Mouse (Mus musculus): ENCODE data around the gene Cd47. TPM values are rescaled to one million over a fixed set of nuclear protein-coding genes. Genes with fewer than 3 reads are reported as not detected.

Cd47 gene
- total RNA-seq, 2 experiments from 2014 or later: 836 to 851 TPM

GRCm38 (mm10) chr16:49783369-49783768 is 17.0 kb upstream of the Cd47 start:
- no peak for ATAC-seq (replicated peaks; ENCODE audit: low FRiP score, poor library complexity, severe bottlenecking)

- no peak for ATAC-seq (replicated peaks; ENCODE audit: low FRiP score, poor library complexity, severe bottlenecking)
These were observed 14.2 kb upstream of the Cd47 start for GRCm38 (mm10) chr16:49786116-49786515.

GRCm38 (mm10) chr16:49787714-49788113 is 12.6 kb upstream of the Cd47 start:
- no peak for ATAC-seq (replicated peaks; ENCODE audit: low FRiP score, poor library complexity, severe bottlenecking)

DNA sequence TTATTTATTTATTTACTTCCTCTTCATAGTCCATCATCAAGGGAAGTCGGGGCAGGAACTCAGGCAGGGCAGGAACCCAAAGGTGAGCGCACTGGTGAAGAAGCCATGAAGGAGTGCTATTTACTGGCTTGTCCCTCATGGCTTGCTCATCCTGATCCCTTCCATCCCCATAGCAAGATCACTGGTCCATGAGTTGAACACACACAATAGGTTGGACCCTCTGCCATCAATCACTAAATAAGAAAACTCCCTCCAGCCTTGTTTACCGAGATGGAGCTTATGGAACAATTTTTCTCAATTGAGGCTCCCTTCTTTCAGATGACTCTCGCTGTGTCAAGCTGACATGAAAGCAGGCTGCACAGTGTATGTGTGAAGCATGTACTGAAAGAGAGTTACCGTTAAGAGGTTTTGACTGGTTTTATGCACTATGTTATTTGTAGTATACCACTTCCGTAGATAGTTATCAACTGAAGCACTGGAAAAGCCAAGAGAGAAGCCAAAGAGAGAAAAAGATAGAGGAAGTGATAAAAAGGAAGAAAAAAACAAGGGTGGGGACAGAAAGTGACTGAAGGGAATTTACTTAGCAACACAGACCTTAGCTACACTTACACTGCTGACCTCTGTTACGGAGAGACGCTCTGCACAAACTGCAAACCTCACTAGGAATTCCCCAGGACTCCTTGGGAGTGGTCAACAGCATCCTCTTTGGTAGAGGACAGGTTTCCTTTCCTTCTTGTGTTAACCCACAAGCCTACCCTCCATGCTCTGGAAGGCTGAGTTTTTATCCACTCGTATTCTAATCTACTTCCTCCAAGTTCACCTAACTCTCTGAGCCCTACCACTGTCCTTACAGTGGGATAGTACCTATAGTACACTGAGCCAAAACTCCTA is 9.5 kb upstream of the Cd47 start:
- peak; percentile 33 for ATAC-seq (replicated peaks; ENCODE audit: low FRiP score, poor library complexity, severe bottlenecking)

DNA sequence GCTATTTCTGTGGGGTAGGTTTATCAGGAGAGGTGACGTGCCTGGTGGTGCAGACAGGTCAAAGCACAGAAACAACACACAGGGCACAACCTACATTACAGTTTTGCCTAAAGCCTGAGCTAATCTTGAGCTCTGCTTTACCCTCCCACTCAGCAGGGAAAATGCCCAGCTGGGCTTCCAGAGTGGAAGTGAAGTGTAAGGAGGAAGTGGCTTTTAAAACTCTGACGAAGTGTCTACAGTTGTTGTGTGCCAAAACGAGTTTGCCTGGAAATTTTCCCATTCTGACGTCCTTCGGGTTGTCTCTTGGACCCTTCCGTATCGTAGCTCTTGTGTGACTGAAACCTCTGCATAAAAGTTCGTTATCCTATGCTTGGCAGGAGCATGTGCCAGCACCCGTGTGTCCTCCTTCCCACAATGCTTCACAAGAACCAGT is 7.9 kb upstream of the Cd47 start:
- ATAC-seq (replicated peaks; ENCODE audit: low FRiP score, poor library complexity, severe bottlenecking): peak; percentile 45

- ATAC-seq (replicated peaks; ENCODE audit: low FRiP score, poor library complexity, severe bottlenecking): no peak
These were observed 6.7 kb upstream of the Cd47 start for GRCm38 (mm10) chr16:49793596-49793995.

- no peak for ATAC-seq (replicated peaks; ENCODE audit: low FRiP score, poor library complexity, severe bottlenecking)
These were observed 4.1 kb upstream of the Cd47 start for GRCm38 (mm10) chr16:49796271-49796670.

DNA sequence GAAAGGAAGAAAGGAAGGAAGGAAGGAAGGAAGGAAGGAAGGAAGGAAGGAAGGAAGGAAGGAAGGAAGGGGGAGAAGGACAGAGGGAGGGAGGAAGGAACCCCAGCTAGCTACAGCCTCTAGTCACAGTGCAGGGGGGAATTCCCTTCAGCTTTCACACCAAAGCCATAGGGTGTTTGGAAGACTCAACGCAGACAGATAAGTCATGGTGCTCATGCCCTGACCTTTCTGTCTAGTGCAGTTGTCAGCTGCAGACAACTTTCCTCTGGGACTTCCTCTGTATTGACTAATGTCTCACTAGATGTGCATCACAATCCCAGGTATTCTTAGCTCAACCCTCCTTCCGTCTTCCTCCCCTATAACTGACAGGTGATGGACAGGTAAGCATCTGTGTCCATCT is 3.4 kb upstream of the Cd47 start:
- ATAC-seq (replicated peaks; ENCODE audit: low FRiP score, poor library complexity, severe bottlenecking): no peak

DNA sequence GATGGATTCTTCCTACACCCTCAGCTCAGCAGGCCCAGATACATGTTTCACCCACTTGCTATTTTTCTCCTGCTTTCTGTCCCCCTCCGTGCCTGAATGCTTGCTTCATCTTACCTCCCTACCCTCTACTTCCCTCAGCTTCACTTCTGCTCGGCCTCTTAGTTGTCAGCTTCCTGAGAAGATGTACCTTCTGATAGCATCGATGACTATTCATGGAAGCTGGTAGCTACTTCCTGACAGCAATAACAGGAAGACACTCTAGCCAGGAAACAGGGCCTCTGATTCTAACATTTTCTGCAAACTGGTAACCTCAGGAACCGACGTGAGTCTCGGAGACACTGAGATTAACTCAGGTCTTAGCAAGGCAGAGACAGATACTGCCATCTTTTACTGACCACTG is 1.5 kb upstream of the Cd47 start:
- no peak for ATAC-seq (replicated peaks; ENCODE audit: low FRiP score, poor library complexity, severe bottlenecking)

DNA sequence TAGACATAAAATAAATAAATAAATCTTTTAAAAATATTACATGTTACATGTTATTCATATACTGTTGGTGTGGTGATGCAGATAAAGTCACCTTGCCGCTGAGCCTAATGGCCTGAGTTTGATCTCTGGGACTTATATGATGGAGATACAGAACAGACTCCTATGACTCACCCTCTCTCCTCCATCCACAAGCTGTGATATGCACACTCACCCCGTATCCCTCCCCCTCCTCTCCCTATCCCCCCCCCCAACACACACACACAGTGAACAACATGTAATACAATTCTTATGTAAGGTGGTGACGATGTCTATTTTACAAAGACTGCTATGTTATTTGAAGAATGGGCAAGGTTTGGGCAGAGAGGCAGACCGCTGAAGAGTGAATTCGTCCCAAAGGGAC is 663 bp downstream of the Cd47 start:
- ATAC-seq (replicated peaks; ENCODE audit: low FRiP score, poor library complexity, severe bottlenecking): no peak

DNA sequence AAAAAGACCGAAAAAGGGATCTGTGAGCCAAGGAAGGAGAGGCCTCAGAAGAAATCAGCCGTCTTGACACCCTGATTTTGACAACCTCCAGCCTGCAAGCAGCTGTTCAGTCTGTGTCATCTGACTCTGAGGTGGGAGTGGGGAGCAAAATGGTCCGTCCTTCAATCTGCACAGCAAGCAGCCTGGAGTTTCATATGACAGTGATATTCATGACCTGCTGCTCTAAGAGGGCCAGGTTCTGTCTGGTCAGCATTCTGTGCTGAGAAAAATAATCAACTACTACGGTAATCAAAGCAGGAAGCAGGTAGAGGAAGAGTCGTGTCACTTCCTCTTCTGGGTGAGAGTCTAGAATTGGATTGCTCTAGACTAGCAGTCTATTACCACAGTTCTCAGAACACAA is 1.1 kb downstream of the Cd47 start:
- no peak for ATAC-seq (replicated peaks; ENCODE audit: low FRiP score, poor library complexity, severe bottlenecking)

GRCm38 (mm10) chr16:49802993-49803392 is 2.7 kb downstream of the Cd47 start:
- ATAC-seq (replicated peaks; ENCODE audit: low FRiP score, poor library complexity, severe bottlenecking): no peak

DNA sequence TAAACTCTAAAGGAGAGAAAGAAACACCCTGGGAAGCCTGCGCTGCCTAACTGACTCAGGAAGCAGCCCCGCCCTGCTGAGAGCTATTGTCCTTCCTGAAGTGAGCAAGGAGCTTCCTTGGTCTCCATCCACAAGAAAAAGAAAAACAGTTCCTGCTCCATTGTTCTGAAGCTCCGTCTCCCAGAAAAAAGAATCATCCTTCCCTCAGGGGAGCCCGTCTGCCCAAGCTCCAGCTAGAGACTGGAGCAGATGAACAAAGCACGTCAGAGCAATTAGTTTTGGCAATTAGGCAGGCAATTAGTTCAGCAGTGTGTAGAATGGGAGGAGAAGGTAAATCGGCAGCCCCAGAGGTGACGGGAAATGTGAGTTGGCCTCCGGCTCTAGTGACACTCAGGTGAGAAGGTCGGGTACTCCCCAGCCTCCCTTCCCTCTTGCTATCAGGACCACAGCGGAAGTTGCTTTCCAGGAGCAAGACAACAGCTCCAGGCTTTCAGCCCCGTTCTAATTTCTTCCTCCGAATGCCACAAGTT is 3.7 kb downstream of the Cd47 start:
- ATAC-seq (replicated peaks; ENCODE audit: low FRiP score, poor library complexity, severe bottlenecking): no peak

DNA sequence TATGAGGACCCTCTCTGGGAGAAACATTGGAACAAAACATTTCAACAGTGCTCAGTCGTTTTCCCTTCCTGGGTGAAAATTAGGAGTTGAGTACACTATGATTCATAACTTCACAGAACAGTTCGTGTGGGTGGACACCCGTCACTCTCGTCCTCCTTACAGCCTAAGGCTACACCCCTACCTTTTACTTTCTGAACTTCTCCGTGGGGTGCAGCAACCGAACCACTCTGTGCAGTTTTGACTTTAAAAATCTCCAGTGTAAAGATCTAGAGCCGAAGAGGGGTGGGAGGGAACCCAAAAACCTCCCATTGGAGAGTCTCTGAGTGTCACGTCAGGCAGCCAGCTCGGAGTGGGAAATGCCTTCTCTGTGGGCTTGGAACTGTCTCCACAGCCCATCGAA is 6.6 kb downstream of the Cd47 start:
- ATAC-seq (replicated peaks; ENCODE audit: low FRiP score, poor library complexity, severe bottlenecking): peak; percentile 13

- peak; percentile 79 for ATAC-seq (replicated peaks; ENCODE audit: low FRiP score, poor library complexity, severe bottlenecking)
These were observed 7.1 kb downstream of the Cd47 start for GRCm38 (mm10) chr16:49807419-49807841.

DNA sequence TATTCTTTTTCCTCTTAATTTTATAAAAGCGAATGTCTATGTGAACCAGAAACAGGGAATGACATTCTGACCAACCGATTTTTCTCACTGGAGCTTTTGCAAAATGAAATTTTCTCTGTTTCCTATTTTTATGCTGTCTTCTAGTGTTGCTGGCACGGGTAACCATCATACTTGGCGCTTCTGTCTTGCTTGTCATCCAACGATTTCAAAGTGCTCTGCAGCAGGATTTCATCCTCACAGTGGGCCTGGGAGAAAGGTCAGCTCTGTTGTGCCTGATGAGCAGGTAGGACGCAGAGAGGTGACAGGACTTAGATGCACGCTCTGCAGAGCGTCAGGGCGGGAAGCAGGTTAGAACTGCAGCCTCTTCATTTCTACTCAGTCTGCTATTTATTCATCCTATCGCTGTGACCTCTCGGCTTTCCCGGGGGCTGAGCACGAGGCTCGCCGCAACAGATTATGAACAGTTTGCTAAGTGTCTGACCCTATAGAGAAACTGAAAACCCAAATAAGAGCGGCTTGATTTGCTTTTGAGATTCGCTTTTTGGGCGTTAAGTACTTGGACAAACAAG is 7.6 kb downstream of the Cd47 start:
- ATAC-seq (replicated peaks; ENCODE audit: low FRiP score, poor library complexity, severe bottlenecking): no peak

DNA sequence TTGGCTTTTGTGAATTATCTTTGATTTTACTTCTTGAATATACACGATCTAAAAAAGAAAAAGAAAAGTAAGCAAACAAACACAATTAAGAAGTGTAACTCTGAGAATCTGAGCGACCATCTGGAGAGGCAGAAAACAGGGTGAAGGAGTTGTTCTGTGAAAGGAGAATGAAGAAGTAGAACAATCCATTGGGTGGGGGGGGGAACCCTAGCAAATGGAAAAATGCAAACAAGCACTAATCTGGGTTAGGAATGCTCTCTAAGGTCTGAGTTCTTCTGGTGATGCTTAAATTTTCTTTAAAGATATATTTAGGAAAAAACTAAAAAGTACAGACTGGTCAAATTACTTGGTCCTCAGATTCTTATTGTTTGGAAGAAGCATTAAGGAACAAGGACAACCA is 11.6 kb downstream of the Cd47 start:
- no peak for ATAC-seq (replicated peaks; ENCODE audit: low FRiP score, poor library complexity, severe bottlenecking)

DNA sequence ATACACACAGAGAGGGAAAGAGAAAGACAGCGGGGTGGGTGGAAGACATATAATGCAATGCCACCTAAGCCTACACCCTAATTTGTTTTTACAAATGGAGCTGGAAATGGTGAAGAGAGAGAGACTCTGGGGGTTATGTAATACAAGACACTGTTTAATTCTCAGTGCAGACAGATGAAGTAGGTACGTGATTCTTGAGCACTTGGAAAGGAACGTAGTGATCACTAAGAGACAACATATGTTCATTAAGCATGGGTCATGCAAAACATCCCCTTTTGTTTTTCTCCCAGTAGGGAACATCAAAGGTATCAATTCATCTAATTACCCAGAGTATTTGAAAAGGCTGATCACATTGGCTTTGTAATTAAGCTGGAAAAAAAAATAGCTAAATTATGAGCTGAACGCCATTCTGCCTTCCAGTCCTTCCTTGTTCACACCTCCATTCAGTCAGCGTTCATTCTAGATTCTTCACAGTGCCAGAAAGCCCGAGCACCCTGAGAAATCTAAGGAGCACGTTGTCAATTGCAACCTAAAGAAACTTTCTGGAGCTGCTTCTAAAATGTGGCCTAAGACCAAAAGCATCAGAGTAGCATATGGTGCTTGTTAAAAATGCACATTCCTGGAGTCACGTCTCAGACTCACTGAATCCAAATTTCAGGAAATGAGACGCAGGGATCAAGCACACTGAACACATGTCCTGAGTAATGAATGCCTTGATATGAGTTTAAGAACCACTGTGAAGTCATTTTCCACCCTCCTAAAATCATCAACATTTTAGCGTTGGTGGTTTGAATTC is 12.7 kb downstream of the Cd47 start:
- ATAC-seq (replicated peaks; ENCODE audit: low FRiP score, poor library complexity, severe bottlenecking): no peak

DNA sequence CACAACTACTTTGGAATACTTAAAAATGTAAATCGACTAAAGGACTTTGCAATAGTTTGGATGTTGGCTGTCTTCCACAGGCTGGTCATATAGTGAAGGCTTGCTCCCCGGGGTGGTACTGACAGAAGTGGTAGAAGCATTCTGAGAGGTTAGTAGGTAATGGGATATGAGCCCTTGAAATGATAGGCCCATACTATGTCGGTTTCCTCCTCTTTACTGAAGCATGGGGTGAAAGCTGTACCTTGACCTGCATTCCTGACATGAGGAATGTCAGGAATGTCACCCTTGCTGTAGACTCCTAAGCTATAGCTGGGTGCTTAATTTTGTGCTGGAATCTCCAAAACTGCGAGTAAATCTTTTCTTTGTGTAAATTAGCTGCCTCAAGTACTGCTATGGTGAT is 14.1 kb downstream of the Cd47 start:
- ATAC-seq (replicated peaks; ENCODE audit: low FRiP score, poor library complexity, severe bottlenecking): no peak

DNA sequence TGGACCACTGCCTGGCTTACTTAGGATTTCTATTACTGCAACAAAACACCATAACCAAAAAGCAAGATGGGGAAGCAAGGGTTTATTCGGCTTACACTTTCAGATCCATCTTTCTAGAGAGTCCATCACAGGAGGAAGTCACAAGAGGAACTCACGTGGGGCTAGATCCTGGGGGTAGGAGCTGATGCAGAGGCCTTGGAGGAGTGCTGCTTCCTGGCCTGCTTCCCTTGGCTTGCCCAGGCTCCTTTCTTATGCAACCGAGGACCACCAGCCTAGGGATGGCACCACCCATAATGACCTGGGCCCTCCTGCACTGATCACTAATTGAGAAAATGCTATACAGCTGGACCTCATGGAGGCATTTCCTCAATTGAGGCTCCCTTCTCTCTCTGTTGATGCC is 16.6 kb downstream of the Cd47 start:
- no peak for ATAC-seq (replicated peaks; ENCODE audit: low FRiP score, poor library complexity, severe bottlenecking)
